Mouse (Mus musculus): Measurements from ENCODE around the gene Naa11. TPM values are rescaled to one million over a fixed set of nuclear protein-coding genes. Genes with fewer than 3 reads are reported as not detected.

Gene Naa11
- not detected in 2 replicates for total RNA-seq (2014; fragmentation: Nextera tagmentation)
- 0.11 TPM in 1 of 2 replicates, not detected in the other for total RNA-seq (2017)
- not detected in 2 replicates for polyA plus RNA-seq (2012)

DNA sequence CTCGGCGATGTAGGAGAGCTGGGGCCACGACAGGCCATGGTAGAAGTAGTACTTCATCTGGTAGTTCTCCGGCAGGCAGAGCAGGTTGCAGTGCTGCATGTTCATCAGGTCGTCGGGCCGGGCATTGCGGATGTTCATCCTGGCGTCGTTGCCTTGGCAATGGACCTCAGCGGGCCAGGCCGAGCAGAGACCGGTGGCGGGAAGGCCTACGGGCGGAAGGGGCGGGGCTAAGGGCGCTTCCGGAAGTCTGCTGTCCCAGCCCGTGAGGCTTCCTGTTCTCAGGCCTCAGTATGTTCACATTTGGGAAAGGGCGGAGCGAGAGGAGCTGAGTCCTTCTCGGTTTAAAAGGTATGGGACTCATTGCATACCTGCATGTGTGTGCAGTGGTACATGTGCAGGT is at the start of gene Naa11:
TSS of gene Naa11 (minus strand) at position 220 of the 400 bp plus-strand sequence.
- DNase-seq (ENCODE audit: low spot score), result no peak
- Histone ChIP-seq H3K4me3 (ENCODE audit: low read depth, low read length) (peak within 1 kb of the TSS; percentile 16; the same call in 1 of the 2 replicates), H3K27me3 (ENCODE audit: insufficient read depth, low read length) (no peaks in the 10 kb centered on the region), H3K36me3 (replicated peaks) (no peaks in the 10 kb centered on the region), H3K9me3 (replicated peaks) (peaks cover 10% of the 10 kb centered on the region), H3K4me1 (ENCODE audit: insufficient read depth, low read depth, low read length) (no peaks in the 10 kb centered on the region)
- no peak for TF ChIP-seq POLR2AphosphoS5 (IDR thresholded peaks at IDR 0.05; ENCODE audit: insufficient replicate concordance, low read depth, low read length)
- no peak for TF ChIP-seq TAL1 (conservative IDR thresholded peaks at IDR 0.05; ENCODE audit: low read depth, low read length)
- TF ChIP-seq CTCF (IDR thresholded peaks at IDR 0.05; ENCODE audit: low read depth, low read length), result no peak
- TF ChIP-seq GATA2 (IDR thresholded peaks at IDR 0.05; ENCODE audit: borderline replicate concordance, low read depth, low read length), result no peak
- no peak for TF ChIP-seq GATA1 (IDR thresholded peaks at IDR 0.05; ENCODE audit: borderline replicate concordance, low read length)
- ATAC-seq (ENCODE audit: extremely low read depth, insufficient number of reproducible peaks, low FRiP score, poor library complexity, severe bottlenecking), result no peak

- Histone ChIP-seq H3K27me3 (ENCODE audit: insufficient read depth, low read length) (no peaks in the 10 kb centered on the region), H3K36me3 (replicated peaks) (no peaks in the 10 kb centered on the region), H3K4me3 (ENCODE audit: low read depth, low read length) (no peak overlapping the region), H3K9me3 (replicated peaks) (no peaks in the 10 kb centered on the region), H3K4me1 (ENCODE audit: insufficient read depth, low read depth, low read length) (no peaks in the 10 kb centered on the region)
- DNase-seq (ENCODE audit: low spot score) (no peak), ATAC-seq (ENCODE audit: extremely low read depth, insufficient number of reproducible peaks, low FRiP score, poor library complexity, severe bottlenecking) (no peak)
- TF ChIP-seq POLR2AphosphoS5 (IDR thresholded peaks at IDR 0.05; ENCODE audit: insufficient replicate concordance, low read depth, low read length), result no peak
- TF ChIP-seq CTCF (IDR thresholded peaks at IDR 0.05; ENCODE audit: low read depth, low read length), result no peak
- TF ChIP-seq GATA2 (IDR thresholded peaks at IDR 0.05; ENCODE audit: borderline replicate concordance, low read depth, low read length), result no peak
- no peak for TF ChIP-seq TAL1 (conservative IDR thresholded peaks at IDR 0.05; ENCODE audit: low read depth, low read length)
- no peak for TF ChIP-seq GATA1 (IDR thresholded peaks at IDR 0.05; ENCODE audit: borderline replicate concordance, low read length)
These were observed 40.3 kb upstream of the Naa11 start for GRCm38 (mm10) chr5:97432512-97432911.

DNA sequence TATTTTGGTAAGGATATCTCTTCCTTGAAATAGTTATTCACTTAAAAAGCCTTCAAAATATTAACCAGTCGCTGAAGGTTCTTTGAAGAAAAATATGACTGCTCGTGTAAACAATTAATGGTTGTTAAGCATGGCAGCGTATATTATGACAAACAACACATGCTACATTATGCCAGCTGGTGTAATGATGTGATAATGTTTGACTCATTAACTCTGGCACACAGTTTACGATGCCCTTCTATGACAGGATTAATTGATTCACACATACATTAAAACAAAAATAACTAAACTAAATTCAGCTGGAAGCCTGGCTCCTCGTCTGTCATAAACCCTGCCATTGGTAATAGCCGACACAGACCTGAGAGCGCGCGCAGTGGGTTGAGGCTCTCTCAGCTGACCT is 37.8 kb upstream of the Naa11 start:
- Histone ChIP-seq H3K36me3 (replicated peaks) (no peaks in the 10 kb centered on the region), H3K4me1 (ENCODE audit: insufficient read depth, low read depth, low read length) (no peaks in the 10 kb centered on the region), H3K27me3 (ENCODE audit: insufficient read depth, low read length) (no peaks in the 10 kb centered on the region), H3K4me3 (ENCODE audit: low read depth, low read length) (no peak overlapping the region), H3K9me3 (replicated peaks) (no peaks in the 10 kb centered on the region)
- TF ChIP-seq CTCF (IDR thresholded peaks at IDR 0.05; ENCODE audit: low read depth, low read length), result no peak
- no peak for TF ChIP-seq GATA1 (IDR thresholded peaks at IDR 0.05; ENCODE audit: borderline replicate concordance, low read length)
- TF ChIP-seq GATA2 (IDR thresholded peaks at IDR 0.05; ENCODE audit: borderline replicate concordance, low read depth, low read length), result no peak
- TF ChIP-seq POLR2AphosphoS5 (IDR thresholded peaks at IDR 0.05; ENCODE audit: insufficient replicate concordance, low read depth, low read length), result no peak
- no peak for TF ChIP-seq TAL1 (conservative IDR thresholded peaks at IDR 0.05; ENCODE audit: low read depth, low read length)
- DNase-seq (ENCODE audit: low spot score), result no peak
- ATAC-seq (ENCODE audit: extremely low read depth, insufficient number of reproducible peaks, low FRiP score, poor library complexity, severe bottlenecking), result no peak

- TF ChIP-seq GATA2 (IDR thresholded peaks at IDR 0.05; ENCODE audit: borderline replicate concordance, low read depth, low read length), result no peak
- TF ChIP-seq TAL1 (conservative IDR thresholded peaks at IDR 0.05; ENCODE audit: low read depth, low read length), result no peak
- no peak for TF ChIP-seq POLR2AphosphoS5 (IDR thresholded peaks at IDR 0.05; ENCODE audit: insufficient replicate concordance, low read depth, low read length)
- TF ChIP-seq CTCF (IDR thresholded peaks at IDR 0.05; ENCODE audit: low read depth, low read length), result no peak
- no peak for TF ChIP-seq GATA1 (IDR thresholded peaks at IDR 0.05; ENCODE audit: borderline replicate concordance, low read length)
- ATAC-seq (ENCODE audit: extremely low read depth, insufficient number of reproducible peaks, low FRiP score, poor library complexity, severe bottlenecking) (no peak), DNase-seq (ENCODE audit: low spot score) (no peak)
- Histone ChIP-seq H3K9me3 (replicated peaks) (no peaks in the 10 kb centered on the region; the same call in 1 of the 2 replicates), H3K4me1 (ENCODE audit: insufficient read depth, low read depth, low read length) (no peaks in the 10 kb centered on the region), H3K4me3 (ENCODE audit: low read depth, low read length) (no peak overlapping the region), H3K36me3 (replicated peaks) (no peaks in the 10 kb centered on the region), H3K27me3 (ENCODE audit: insufficient read depth, low read length) (no peaks in the 10 kb centered on the region)
These were observed 29.5 kb upstream of the Naa11 start for GRCm38 (mm10) chr5:97421669-97422068.

DNA sequence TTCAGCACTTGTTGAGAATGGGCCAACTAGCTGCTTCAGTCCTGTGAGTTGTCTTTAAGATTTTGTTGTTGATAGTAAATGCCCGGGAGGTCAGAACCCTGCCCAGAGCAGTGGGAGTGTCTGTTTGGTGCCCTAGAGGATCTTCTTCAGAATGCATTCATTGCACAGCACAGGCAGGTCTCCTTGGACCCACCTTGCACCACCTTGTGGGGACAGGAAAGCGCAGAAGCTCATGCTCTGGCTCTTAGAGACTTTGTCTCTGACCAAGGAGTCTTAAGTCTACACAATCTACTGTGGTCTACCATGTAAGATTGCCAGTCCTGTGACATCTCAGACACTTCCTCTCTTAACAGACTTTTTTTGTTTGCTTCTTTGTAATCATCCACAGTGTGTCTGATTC is 25.0 kb upstream of the Naa11 start:
- Histone ChIP-seq H3K4me1 (ENCODE audit: insufficient read depth, low read depth, low read length) (no peaks in the 10 kb centered on the region), H3K4me3 (ENCODE audit: low read depth, low read length) (no peak overlapping the region), H3K27me3 (ENCODE audit: insufficient read depth, low read length) (no peaks in the 10 kb centered on the region), H3K9me3 (replicated peaks) (no peaks in the 10 kb centered on the region; the same call in 1 of the 2 replicates), H3K36me3 (replicated peaks) (no peaks in the 10 kb centered on the region)
- no peak for ATAC-seq (ENCODE audit: extremely low read depth, insufficient number of reproducible peaks, low FRiP score, poor library complexity, severe bottlenecking)
- no peak for DNase-seq (ENCODE audit: low spot score)
- TF ChIP-seq POLR2AphosphoS5 (IDR thresholded peaks at IDR 0.05; ENCODE audit: insufficient replicate concordance, low read depth, low read length) (no peak), CTCF (IDR thresholded peaks at IDR 0.05; ENCODE audit: low read depth, low read length) (no peak)

- Histone ChIP-seq H3K9me3 (replicated peaks) (no peaks in the 10 kb centered on the region; the same call in 1 of the 2 replicates), H3K36me3 (replicated peaks) (no peaks in the 10 kb centered on the region)
- no peak for ATAC-seq (ENCODE audit: extremely low read depth, insufficient number of reproducible peaks, low FRiP score, poor library complexity, severe bottlenecking)
These were observed 23.7 kb upstream of the Naa11 start for GRCm38 (mm10) chr5:97415837-97416236.

More at GRCm38 (mm10) chr5:97415837-97416236, 23.7 kb upstream of the Naa11 start:
- DNase-seq (ENCODE audit: low spot score), result no peak
- H3K4me1 ChIP-seq (ENCODE audit: insufficient read depth, low read depth, low read length), result no peaks in the 10 kb centered on the region
- no peaks in the 10 kb centered on the region for H3K27me3 ChIP-seq (ENCODE audit: insufficient read depth, low read length)
- TF ChIP-seq TAL1 (conservative IDR thresholded peaks at IDR 0.05; ENCODE audit: low read depth, low read length), result no peak
- no peak for TF ChIP-seq GATA2 (IDR thresholded peaks at IDR 0.05; ENCODE audit: borderline replicate concordance, low read depth, low read length)
- TF ChIP-seq POLR2AphosphoS5 (IDR thresholded peaks at IDR 0.05; ENCODE audit: insufficient replicate concordance, low read depth, low read length), result no peak
- no peak for TF ChIP-seq GATA1 (IDR thresholded peaks at IDR 0.05; ENCODE audit: borderline replicate concordance, low read length)
- TF ChIP-seq CTCF (IDR thresholded peaks at IDR 0.05; ENCODE audit: low read depth, low read length), result no peak
- H3K4me3 ChIP-seq (ENCODE audit: low read depth, low read length), result no peak overlapping the region

Measured in G1E (cell line).